Mouse (Mus musculus) heart, embryonic 13.5 days (tissue): Measurements from ENCODE around the gene Mob3a. TPM values are rescaled to one million over a fixed set of nuclear protein-coding genes. Genes with fewer than 3 reads are reported as not detected.

Experiments
- ATAC-seq: fragments of 200-750 bp; cut with Nextera tagmentation; 2 replicates; pipeline ENCODE4 v1.8.0; 2017; ENCODE audit warnings: moderate TSS enrichment; ENCODE audit not compliant: insufficient number of reproducible peaks, low FRiP score, low TSS enrichment; ENCODE audit errors: extremely low read depth
- H3K27ac ChIP-seq: fragments of 300-500 bp; sonication (generic); replicated peaks from 2 replicates; pipeline ENCODE4 v1.5.1; 2015; ENCODE audit warnings: moderate library complexity, mild to moderate bottlenecking, inconsistent platforms
- H3K27me3 ChIP-seq: fragments of 300-500 bp; sonication (generic); replicated peaks from 2 replicates; pipeline ENCODE4 v1.6.1; 2015; ENCODE audit warnings: mild to moderate bottlenecking, inconsistent platforms
- H3K36me3 ChIP-seq: fragments of 300-500 bp; sonication (generic); 2 replicates; pipeline ENCODE4 v1.6.1; 2015; ENCODE audit warnings: mild to moderate bottlenecking, inconsistent platforms
- H3K4me1 ChIP-seq: fragments of 300-500 bp; sonication (generic); 2 replicates; pipeline ENCODE4 v1.6.1; 2015; ENCODE audit warnings: inconsistent platforms
- H3K4me2 ChIP-seq: fragments of 300-500 bp; sonication (generic); 2 replicates; pipeline ENCODE4 v1.6.1; 2015; ENCODE audit warnings: inconsistent platforms, mild to moderate bottlenecking, moderate library complexity
- H3K4me3 ChIP-seq: fragments of 300-500 bp; sonication (generic); 2 replicates; pipeline ENCODE4 v1.5.1; 2015; ENCODE audit warnings: moderate library complexity, mild to moderate bottlenecking, inconsistent platforms
- H3K9ac ChIP-seq: fragments of 300-500 bp; sonication (generic); 2 replicates; pipeline ENCODE4 v1.6.1; 2015; ENCODE audit warnings: inconsistent platforms, mild to moderate bottlenecking, moderate library complexity
- H3K9me3 ChIP-seq: fragments of 300-500 bp; sonication (generic); 2 replicates; pipeline ENCODE4 v1.6.1; 2016; ENCODE audit warnings: inconsistent platforms
- WGBS: fragments of 180-500 bp; shearing (Covaris S2); methylation state at CpG from one replicate; pipeline ENCODE4 v1.1.7; 2015; ENCODE audit warnings: mixed read lengths; 5-methylcytosine and 5-hydroxymethylcytosine counted together
- polyA plus RNA-seq: library from polyadenylated mRNA; unstranded; fragments of >200 nt; fragmentation: Nextera tagmentation; extraction: Ambion mirVana; gene quantifications from 2 replicates; pipeline ENCODE4 v1.2.1, GENCODE M21; 2015

Mob3a gene
- polyA plus RNA-seq, 1 experiment from 2014 or later = 26.0 TPM

- ATAC-seq = no peak
- Histone ChIP-seq H3K9ac (no peak overlapping the region), H3K27ac (no peak overlapping the region), H3K27me3 (no peaks in the 10 kb centered on the region), H3K4me1 (peaks cover 8% of the 10 kb centered on the region), H3K4me2 (no peak overlapping the region), H3K4me3 (no peak overlapping the region), H3K9me3 (no peaks in the 10 kb centered on the region), H3K36me3 (peaks cover 81% of the 10 kb centered on the region)
- WGBS = 89% methylated on average over 3 of the region's 3 CpGs
Measured at GRCm38 (mm10) chr10:80686617-80687016, 15.2 kb downstream of the Mob3a start.

- Histone ChIP-seq H3K27me3 (no peaks in the 10 kb centered on the region), H3K27ac (0 out of 2 replicates have a peak overlapping the region, but pooled peaks have one; percentile 4), H3K36me3 (peaks cover 65% of the 10 kb centered on the region), H3K4me1 (peaks cover 12% of the 10 kb centered on the region), H3K9me3 (no peaks in the 10 kb centered on the region), H3K4me2 (no peak overlapping the region), H3K9ac (no peak overlapping the region), H3K4me3 (no peak overlapping the region)
- 43% methylated on average over 4 of the region's 4 CpGs for WGBS
- ATAC-seq = no peak
Measured at GRCm38 (mm10) chr10:80684984-80685383, 16.8 kb downstream of the Mob3a start.

- Histone ChIP-seq H3K36me3 (peaks cover 57% of the 10 kb centered on the region), H3K9me3 (no peaks in the 10 kb centered on the region), H3K27me3 (no peaks in the 10 kb centered on the region), H3K9ac (0 out of 2 replicates have a peak overlapping the region, but pooled peaks have one; percentile 16), H3K4me3 (no peak overlapping the region), H3K27ac (0 out of 2 replicates have a peak overlapping the region, but pooled peaks have one; percentile 4), H3K4me2 (no peak overlapping the region), H3K4me1 (peaks cover 19% of the 10 kb centered on the region)
- WGBS = 65% methylated on average over 6 of the region's 6 CpGs
- ATAC-seq = 0 out of 2 replicates have a peak, but pooled peaks have one; percentile 24
Measured at GRCm38 (mm10) chr10:80684214-80684613, 17.6 kb downstream of the Mob3a start.

GRCm38 (mm10) chr10:80683647-80684046 is 18.1 kb downstream of the Mob3a start:
- Histone ChIP-seq H3K27me3 (no peaks in the 10 kb centered on the region), H3K36me3 (peaks cover 51% of the 10 kb centered on the region), H3K4me2 (no peak overlapping the region), H3K9me3 (no peaks in the 10 kb centered on the region), H3K4me3 (no peak overlapping the region), H3K9ac (no peak overlapping the region), H3K4me1 (peaks cover 25% of the 10 kb centered on the region), H3K27ac (no peak overlapping the region)
- ATAC-seq = no peak
- WGBS = 90% methylated on average over 1 of the region's 1 CpGs

GRCm38 (mm10) chr10:80682003-80682402 is 19.8 kb downstream of the Mob3a start:
- peaks cover 41% of the 10 kb centered on the region for H3K4me1 ChIP-seq
- H3K9ac ChIP-seq = no peak overlapping the region
- H3K27ac ChIP-seq = no peak overlapping the region
- H3K4me3 ChIP-seq = no peak overlapping the region
- H3K36me3 ChIP-seq = peaks cover 40% of the 10 kb centered on the region
- no peak overlapping the region for H3K4me2 ChIP-seq
- WGBS = 90% methylated on average over 6 of the region's 6 CpGs
- no peaks in the 10 kb centered on the region for H3K27me3 ChIP-seq
- H3K9me3 ChIP-seq = no peaks in the 10 kb centered on the region
- no peak for ATAC-seq

- H3K36me3 ChIP-seq = peaks cover 23% of the 10 kb centered on the region
- H3K4me3 ChIP-seq = no peak overlapping the region
- no peaks in the 10 kb centered on the region for H3K9me3 ChIP-seq
- H3K4me1 ChIP-seq = peaks cover 42% of the 10 kb centered on the region
- 0 out of 2 replicates have a peak overlapping the region, but pooled peaks have one; percentile 24 for H3K9ac ChIP-seq
- H3K27me3 ChIP-seq = no peaks in the 10 kb centered on the region
- peak overlapping the region; percentile 100 for H3K27ac ChIP-seq
- ATAC-seq = no peak
- H3K4me2 ChIP-seq = peak overlapping the region; percentile 9; the same call in 1 of the 2 replicates
- WGBS = 73% methylated on average over 2 of the region's 2 CpGs
Measured at GRCm38 (mm10) chr10:80680260-80680696, 21.5 kb downstream of the Mob3a start.

- H3K9ac ChIP-seq = peak overlapping the region; percentile 24; the same call in 1 of the 2 replicates
- no peaks in the 10 kb centered on the region for H3K27me3 ChIP-seq
- peak overlapping the region; percentile 100 for H3K27ac ChIP-seq
- no peaks in the 10 kb centered on the region for H3K9me3 ChIP-seq
- peaks cover 43% of the 10 kb centered on the region for H3K4me1 ChIP-seq
- H3K4me2 ChIP-seq = peak overlapping the region; percentile 97; the same call in 1 of the 2 replicates
- 51% methylated on average over 9 of the region's 9 CpGs for WGBS
- peaks cover 17% of the 10 kb centered on the region for H3K36me3 ChIP-seq
- ATAC-seq = no peak
- H3K4me3 ChIP-seq = no peak overlapping the region
Measured at GRCm38 (mm10) chr10:80679556-80680259, 22.1 kb downstream of the Mob3a start.

- peak overlapping the region; percentile 93 for H3K9ac ChIP-seq
- no peaks in the 10 kb centered on the region for H3K27me3 ChIP-seq
- H3K36me3 ChIP-seq = peaks cover 12% of the 10 kb centered on the region; the same call in 1 of the 2 replicates
- WGBS = 47% methylated on average over 9 of the region's 10 CpGs
- peak overlapping the region; percentile 100 for H3K27ac ChIP-seq
- H3K4me1 ChIP-seq = peaks cover 52% of the 10 kb centered on the region
- ATAC-seq = no peak
- no peaks in the 10 kb centered on the region for H3K9me3 ChIP-seq
- H3K4me2 ChIP-seq = peak overlapping the region; percentile 97
- peak overlapping the region; percentile 100 for H3K4me3 ChIP-seq
Measured at GRCm38 (mm10) chr10:80678601-80679377, 23.0 kb downstream of the Mob3a start.

- H3K9me3 ChIP-seq = no peaks in the 10 kb centered on the region
- peak within 1 kb of the TSS; percentile 93 for H3K9ac ChIP-seq
- H3K27me3 ChIP-seq = no peaks in the 10 kb centered on the region
- H3K27ac ChIP-seq = peak within 1 kb of the TSS; percentile 100
- peak within 1 kb of the TSS; percentile 97 for H3K4me2 ChIP-seq
- peaks cover 12% of the 10 kb centered on the region for H3K36me3 ChIP-seq
- ATAC-seq = peak; percentile 44
- H3K4me1 ChIP-seq = peaks cover 60% of the 10 kb centered on the region
- H3K4me3 ChIP-seq = peak within 1 kb of the TSS; percentile 100
- 6% methylated on average over 8 of the region's 8 CpGs for WGBS
Measured at GRCm38 (mm10) chr10:80677942-80678436, 23.8 kb downstream of the Mob3a start, which contains the start of gene Mknk2. TSS of gene Mknk2 (minus strand) at chr10:80678112.

- Histone ChIP-seq H3K4me3 (peak overlapping the region; percentile 100), H3K27me3 (no peaks in the 10 kb centered on the region), H3K4me2 (peak overlapping the region; percentile 97), H3K9me3 (no peaks in the 10 kb centered on the region), H3K27ac (peak overlapping the region; percentile 100), H3K36me3 (peaks cover 16% of the 10 kb centered on the region), H3K4me1 (peaks cover 67% of the 10 kb centered on the region), H3K9ac (peak overlapping the region; percentile 93)
- 24% methylated on average over 9 of the region's 9 CpGs for WGBS
- no peak for ATAC-seq
Measured at GRCm38 (mm10) chr10:80677128-80677875, 24.5 kb downstream of the Mob3a start.
